Mouse (Mus musculus) cerebellum, adult 2 months (tissue): ENCODE data around the gene Cenpm.

Experiments used
- CTCF ChIP-seq: fragments of 200-500 bp; IDR thresholded peaks from 2 replicates; pipeline ENCODE4 v1.5.1; 2011; ENCODE audit warnings: low read depth, mild to moderate bottlenecking, control low read depth, low read length, moderate library complexity, borderline replicate concordance; ENCODE audit not compliant: insufficient read depth
- POLR2A ChIP-seq: fragments of 200-500 bp; IDR thresholded peaks from 2 replicates; pipeline ENCODE4 v1.6.1; 2011; ENCODE audit warnings: low read length, control low read depth, borderline replicate concordance; ENCODE audit not compliant: insufficient read depth

DNA sequence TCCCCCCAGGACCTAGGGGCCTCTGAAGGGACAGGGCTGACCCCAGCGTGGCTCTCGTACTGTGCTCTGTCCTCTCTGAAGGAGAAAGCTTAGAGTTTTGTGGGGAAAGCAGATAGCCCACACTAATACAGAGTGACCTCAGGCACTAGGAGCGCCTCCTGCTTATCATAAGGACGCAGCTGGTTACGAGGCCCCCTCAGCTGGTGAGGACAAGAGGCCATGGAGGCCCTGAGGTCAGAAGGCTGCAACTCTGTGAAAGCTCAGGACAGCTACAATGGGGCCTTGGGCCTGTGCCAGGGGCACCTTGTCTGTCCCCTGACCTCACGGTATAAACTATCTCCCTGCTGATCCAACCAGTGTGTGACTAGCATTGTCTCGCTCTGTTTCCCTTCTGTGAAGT, 60.4 kb downstream of the Cenpm start:
- no peak for TF ChIP-seq CTCF
- no peak for TF ChIP-seq POLR2A
